Mouse (Mus musculus): ENCODE data around the gene Hspbap1. TPM values are rescaled to one million over a fixed set of nuclear protein-coding genes. Genes with fewer than 3 reads are reported as not detected.
A peak's percentile ranks its signal among the peaks of the same experiment; 100 is the strongest.

Hspbap1 gene
- total and polyA plus RNA-seq, 3 experiments: 13.6 to 15.9 (median 15.3) TPM

DNA sequence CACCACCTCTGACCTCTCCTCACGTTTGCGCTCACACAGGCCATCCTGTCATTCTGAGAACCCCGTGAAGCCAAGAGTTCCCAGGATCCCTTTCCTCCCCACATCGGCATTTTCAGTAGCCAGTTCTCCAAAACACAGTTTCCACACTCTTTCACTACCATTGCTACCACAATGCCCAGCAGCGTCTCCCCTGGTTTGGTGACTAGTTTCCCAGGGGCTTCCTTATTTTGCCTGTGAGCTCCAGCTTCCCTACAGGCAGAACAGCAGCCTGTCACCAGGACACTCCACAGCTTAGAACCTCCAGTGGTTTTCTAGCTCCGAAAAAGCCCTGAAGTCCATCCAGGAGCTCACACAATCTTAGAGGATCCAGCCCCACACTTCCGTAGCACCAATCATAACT, 20.8 kb upstream of the Hspbap1 start:
- TF ChIP-seq ZNF384 (IDR thresholded peaks at IDR 0.05; ENCODE audit: low read depth, low read length) (no peak), MAX (IDR thresholded peaks at IDR 0.05; ENCODE audit: low read length) (no peak), CHD2 (IDR thresholded peaks at IDR 0.05; ENCODE audit: low read length) (no peak), ZMIZ1 (IDR thresholded peaks at IDR 0.05; ENCODE audit: low read depth, low read length) (0 out of 2 replicates have a peak, but pooled peaks have one; percentile 24), POLR2AphosphoS2 (IDR thresholded peaks at IDR 0.05; ENCODE audit: low read depth, low read length) (no peak)
- Histone ChIP-seq H3K4me3 (replicated peaks in 1 of 3; ENCODE audit: low read depth in 2 of 3, low read length in 2 of 3, poor library complexity in 1 of 3) (no peak overlapping the region), H3K9me3 (replicated peaks; ENCODE audit: low read length) (no peaks in the 10 kb centered on the region), H3K4me2 (ENCODE audit: insufficient read depth, low read depth, poor library complexity, severe bottlenecking) (no peak overlapping the region), H3K9ac (ENCODE audit: insufficient read depth, low read depth) (0 out of 2 replicates have a peak overlapping the region, but pooled peaks have one; percentile 61), H3K36me3 (replicated peaks in 1 of 2; ENCODE audit: control insufficient read depth in 1 of 2, insufficient read depth in 1 of 2, low read length in 1 of 2) (peaks cover 0 to 4% of the 10 kb centered on the region in 2 experiments), H3K27me3 (replicated peaks) (no peaks in the 10 kb centered on the region), H3K79me2 (replicated peaks; ENCODE audit: control insufficient read depth, extremely low read depth, insufficient read depth, poor library complexity, severe bottlenecking) (no peaks in the 10 kb centered on the region), H3K4me1 (ENCODE audit: control insufficient read depth in 1 of 2, insufficient read depth in 2 of 2) (peaks cover 7 to 62% of the 10 kb centered on the region in 2 experiments; a peak in 3 of 4 replicates), H3K27ac (ENCODE audit: insufficient read depth, low read depth) (no peak overlapping the region)
- dilution Hi-C loops (cut with MboI; ENCODE audit: extremely low pct_ligation_motif_present, extremely low pct_unique_long_range_greater_than_20kb, low sequenced_read_pairs): no loop called here
- no peak for DNase-seq (ENCODE audit: extremely low read depth)
- in situ Hi-C loops (cut with MboI; ENCODE audit: low pct_ligation_motif_present, low pct_unique_long_range_greater_than_20kb, low sequenced_read_pairs): loop anchor here (10.0 kb wide), 1 partner anchor 185 kb away; the partner anchor contains the start of genes Dtx3l and Parp9

DNA sequence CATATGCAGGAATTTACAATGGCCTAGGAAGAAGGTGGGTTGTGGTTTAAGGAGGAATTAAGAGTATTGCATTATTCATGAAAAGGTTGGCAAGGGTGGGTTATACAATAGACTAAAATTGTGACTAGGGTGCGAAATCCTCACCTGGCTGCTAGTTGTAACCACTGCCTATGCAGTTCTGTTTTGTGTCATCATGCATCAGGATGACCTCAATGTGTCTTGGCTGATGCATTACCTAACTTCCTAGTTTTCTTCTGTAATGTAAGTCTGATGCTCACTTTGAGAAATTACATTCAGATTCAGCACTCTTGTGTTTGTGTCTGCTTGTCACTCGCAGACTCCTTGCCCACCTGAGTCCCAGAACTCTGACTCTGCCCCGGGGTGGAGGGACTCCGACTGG, 18.3 kb upstream of the Hspbap1 start:
- H3K9ac ChIP-seq (ENCODE audit: insufficient read depth, low read depth): no peak overlapping the region
- TF ChIP-seq ETS1 (conservative IDR thresholded peaks at IDR 0.05; ENCODE audit: low read depth, low read length) (peak; percentile 50), MEF2A (IDR thresholded peaks at IDR 0.05; ENCODE audit: borderline replicate concordance, low read depth, low read length) (no peak), CHD1 (IDR thresholded peaks at IDR 0.05; ENCODE audit: low read depth, low read length) (no peak), NRF1 (IDR thresholded peaks at IDR 0.05; ENCODE audit: low read depth, low read length) (no peak), IRF4 (IDR thresholded peaks at IDR 0.05; ENCODE audit: low read depth, low read length) (peak; percentile 81), JUN (IDR thresholded peaks at IDR 0.05; ENCODE audit: insufficient read depth, low read depth, low read length) (peak; percentile 41; the same call in 1 of the 2 replicates), EP300 (IDR thresholded peaks at IDR 0.05; ENCODE audit: low read length) (peak; percentile 47; the same call in 1 of the 2 replicates), JUND (conservative IDR thresholded peaks at IDR 0.05; ENCODE audit: low read depth, low read length) (peak; percentile 69; the same call in 1 of the 2 replicates), E2F4 (IDR thresholded peaks at IDR 0.05; ENCODE audit: insufficient replicate concordance, low read depth, low read length) (no peak), CTCF (conservative IDR thresholded peaks at IDR 0.05 in 1 of 2, IDR thresholded peaks at IDR 0.05 in 1 of 2; ENCODE audit: low read depth in 2 of 2, low read length in 2 of 2) (no peak)
- no peaks in the 10 kb centered on the region for H3K27me3 ChIP-seq (replicated peaks)

More for the DNA sequence above, 18.3 kb upstream of the Hspbap1 start:
- H3K36me3 ChIP-seq (replicated peaks in 1 of 2; ENCODE audit: control insufficient read depth in 1 of 2, insufficient read depth in 1 of 2, low read length in 1 of 2): peaks cover 0 to 4% of the 10 kb centered on the region in 2 experiments
- H3K4me1 ChIP-seq (ENCODE audit: control insufficient read depth in 1 of 2, insufficient read depth in 2 of 2): peaks cover 15 to 48% of the 10 kb centered on the region in 2 experiments
- dilution Hi-C loops (cut with MboI; ENCODE audit: extremely low pct_ligation_motif_present, extremely low pct_unique_long_range_greater_than_20kb, low sequenced_read_pairs): no loop called here
- DNase-seq (ENCODE audit: extremely low read depth): no peak
- H3K27ac ChIP-seq (ENCODE audit: insufficient read depth, low read depth): no peak overlapping the region
- H3K9me3 ChIP-seq (replicated peaks; ENCODE audit: low read length): no peaks in the 10 kb centered on the region
- no peak overlapping the region for H3K4me3 ChIP-seq (replicated peaks in 1 of 3; ENCODE audit: low read depth in 2 of 3, low read length in 2 of 3, poor library complexity in 1 of 3)
- H3K4me2 ChIP-seq (ENCODE audit: insufficient read depth, low read depth, poor library complexity, severe bottlenecking): no peak overlapping the region
- no peaks in the 10 kb centered on the region for H3K79me2 ChIP-seq (replicated peaks; ENCODE audit: control insufficient read depth, extremely low read depth, insufficient read depth, poor library complexity, severe bottlenecking)
- in situ Hi-C loops (cut with MboI; ENCODE audit: low pct_ligation_motif_present, low pct_unique_long_range_greater_than_20kb, low sequenced_read_pairs): no loop called here

Data from CH12.LX (cell line).